Mouse (Mus musculus): ENCODE data around the gene Psme3. TPM values are rescaled to one million over a fixed set of nuclear protein-coding genes. Genes with fewer than 3 reads are reported as not detected.

Psme3 gene
- polyA plus RNA-seq (2012; rRNA removed; ENCODE audit: low replicate concordance), result 61.9 and 67.1 TPM in 2 replicates

DNA sequence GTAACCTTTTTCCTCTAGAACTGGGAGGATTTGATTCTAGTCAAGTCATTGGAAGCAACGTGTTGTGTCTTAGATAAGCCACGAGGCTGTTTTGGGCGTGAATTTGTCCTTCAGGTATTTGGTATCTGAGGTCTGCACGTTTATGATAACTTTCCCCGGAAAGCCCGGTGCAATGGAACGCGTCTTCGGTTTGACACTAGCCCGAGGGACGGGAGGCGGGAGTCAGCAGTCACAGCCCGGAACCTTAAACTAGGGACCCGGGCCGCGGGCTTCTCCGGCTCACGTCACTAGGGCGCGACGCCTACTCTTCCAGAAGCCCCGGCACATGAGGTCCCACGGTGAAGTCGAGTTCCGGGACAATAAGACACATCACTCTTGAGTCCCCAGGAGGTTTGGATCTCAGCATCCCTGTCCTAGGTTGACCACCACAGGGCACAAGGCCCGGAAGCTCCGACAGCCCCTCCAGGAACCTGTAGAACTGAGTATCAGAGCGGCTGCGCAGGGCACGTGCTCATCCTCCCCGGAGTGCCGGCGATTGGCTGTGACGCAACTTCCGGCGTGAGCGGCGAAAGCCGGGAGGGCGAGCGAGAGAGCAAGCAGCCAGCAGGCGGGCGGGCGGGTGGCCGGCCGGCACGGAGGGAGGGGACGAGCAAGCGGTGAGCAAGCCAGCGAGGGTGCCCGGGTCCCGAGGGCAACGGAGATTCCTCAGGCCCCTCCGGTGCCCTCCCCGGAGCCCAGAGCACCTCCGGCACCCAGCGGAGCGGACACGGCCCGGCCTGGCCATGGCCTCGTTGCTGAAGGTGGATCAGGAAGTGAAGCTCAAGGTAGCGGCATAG lies at the start of gene Psme3:
Gene Psme3, plus strand, starts transcription at position 549 of the 836 bp plus-strand sequence.

DNA sequence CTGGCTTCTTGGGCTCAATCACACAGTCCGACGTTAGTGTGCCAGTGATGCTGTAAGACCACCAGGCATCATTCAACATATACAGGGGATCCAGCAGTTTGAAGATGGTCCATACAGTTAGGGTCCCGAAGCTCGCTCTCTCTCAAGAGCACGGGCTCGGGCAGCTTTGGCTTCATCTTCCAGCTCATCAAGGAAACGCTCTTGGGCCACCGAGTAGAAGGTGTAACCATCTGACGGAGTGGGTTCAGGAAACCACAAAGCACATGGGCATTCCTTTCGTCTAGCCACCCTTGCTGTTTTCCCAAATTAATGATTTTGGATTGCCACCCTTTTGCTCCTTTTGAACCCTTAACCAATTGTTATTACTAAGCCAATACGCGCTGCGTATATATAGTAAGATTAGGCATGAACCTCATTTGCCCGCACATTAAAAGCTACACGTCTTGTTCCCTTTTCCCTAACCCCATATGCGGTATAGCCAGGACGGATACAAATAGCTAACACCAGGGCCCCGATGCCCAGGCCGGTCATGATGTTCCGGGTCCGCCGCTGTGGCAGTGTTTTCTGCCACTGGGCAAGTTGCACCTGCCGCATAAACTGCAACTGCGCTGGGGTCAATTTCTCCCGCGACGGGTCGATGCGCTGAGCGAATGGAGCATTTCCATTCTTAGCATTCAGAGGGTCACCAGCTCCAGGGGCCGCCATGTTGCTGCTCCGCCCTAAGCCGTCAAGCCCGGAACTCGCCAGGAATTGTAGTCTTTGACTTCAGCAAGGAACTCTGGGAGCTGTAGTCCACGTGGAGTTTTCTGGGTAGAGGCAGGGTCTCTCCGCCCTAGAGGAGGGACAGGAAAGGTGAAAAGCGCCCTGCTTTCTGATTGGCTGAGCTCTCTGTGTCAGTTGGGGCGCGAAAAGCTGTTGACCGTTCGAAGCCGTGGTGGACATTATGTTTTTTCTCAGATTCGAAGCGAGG lies 37.5 kb upstream of the Psme3 start, which contains the start of the genes Cntd1 and Coa3:
Gene Cntd1, plus strand, starts transcription at position 790 of the 970 bp plus-strand sequence.
Gene Coa3, minus strand, starts transcription at position 892 of the 970 bp plus-strand sequence.

GRCm38 (mm10) chr11:101302004-101302798 lies 13.8 kb upstream of the Psme3 start, which contains the start of gene Becn1:
Gene Becn1, minus strand, starts transcription at chr11:101302286.

DNA sequence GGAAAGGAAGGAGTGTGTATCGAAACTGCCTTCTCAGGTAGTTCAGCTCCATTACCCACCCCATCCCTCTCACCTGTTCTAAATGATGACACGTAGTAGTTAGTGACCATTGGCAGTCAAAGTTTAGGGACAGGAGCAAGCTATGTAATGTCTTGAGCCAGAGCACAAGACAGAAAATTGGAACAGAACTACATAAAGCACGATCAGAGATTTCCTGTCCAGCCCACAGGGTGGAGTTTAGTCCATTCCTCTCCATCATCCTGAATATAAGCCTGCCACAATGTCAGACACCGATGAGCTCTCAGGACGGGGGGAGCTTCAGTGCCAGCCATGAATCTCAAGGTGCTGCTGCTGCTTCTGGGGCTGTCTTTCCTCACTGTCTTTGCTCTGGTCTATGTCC lies 8.8 kb downstream of the Psme3 start, which contains the start of gene Aoc2:
Gene Aoc2, plus strand, starts transcription at position 301 of the 400 bp plus-strand sequence.

DNA sequence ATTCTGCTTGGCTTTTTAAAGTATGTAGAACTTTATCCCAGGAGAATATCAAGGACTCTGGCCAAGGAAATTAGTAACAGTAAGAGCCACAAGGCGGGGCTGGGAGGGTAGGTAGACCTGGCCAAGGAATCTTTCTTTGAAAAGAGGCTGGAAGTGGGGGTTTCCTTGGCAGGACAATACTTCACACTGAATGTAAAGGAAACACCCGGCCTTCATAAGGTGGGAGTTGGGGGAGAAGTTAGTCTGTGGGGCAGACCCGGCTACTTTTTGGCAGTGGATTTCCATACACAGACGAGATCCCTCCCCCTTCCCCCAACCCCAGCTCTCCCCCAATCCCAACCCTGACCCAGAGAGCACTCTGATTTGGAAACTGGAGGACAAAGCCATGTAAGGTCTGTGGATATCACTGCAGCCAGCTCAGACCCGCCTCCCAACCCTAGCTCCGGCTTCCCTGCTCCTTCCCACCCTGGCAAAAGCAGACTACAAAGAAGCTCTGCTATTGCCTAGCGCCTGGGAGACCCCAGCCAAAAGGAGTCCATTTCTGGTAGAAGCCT lies 14.4 kb downstream of the Psme3 start, which contains the start of gene Aoc3:
Gene Aoc3, plus strand, starts transcription at position 235 of the 554 bp plus-strand sequence.

GRCm38 (mm10) chr11:101367326-101367935 lies 51.4 kb downstream of the Psme3 start, which contains the start of gene G6pc:
Gene G6pc, plus strand, starts transcription at chr11:101367561.

Other genes with a start within 250 kb of the Psme3 start
- 48.5 and 52.4 TPM in 2 replicates for gene Naglu, start 246.2 kb upstream of the Psme3 start, polyA plus RNA-seq (2012; rRNA removed; ENCODE audit: low replicate concordance)
- 0.33 and 0.55 TPM in 2 replicates for gene Hsd17b1, start 237.8 kb upstream of the Psme3 start, polyA plus RNA-seq (2012; rRNA removed; ENCODE audit: low replicate concordance)
- 96.2 and 105 TPM in 2 replicates for gene Coasy, start 233.6 kb upstream of the Psme3 start, polyA plus RNA-seq (2012; rRNA removed; ENCODE audit: low replicate concordance)
- 59.2 and 60.4 TPM in 2 replicates for gene Mlx, start 228.9 kb upstream of the Psme3 start, polyA plus RNA-seq (2012; rRNA removed; ENCODE audit: low replicate concordance)
- gene Psmc3ip, start 220.8 kb upstream of the Psme3 start, polyA plus RNA-seq (2012; rRNA removed; ENCODE audit: low replicate concordance), result 0.95 and 3.9 TPM in 2 replicates
- 76.7 and 88.6 TPM in 2 replicates for gene Retreg3, start 196.3 kb upstream of the Psme3 start, polyA plus RNA-seq (2012; rRNA removed; ENCODE audit: low replicate concordance)
- 13.8 and 32.5 TPM in 2 replicates for gene Tubg1, start 196.3 kb upstream of the Psme3 start, polyA plus RNA-seq (2012; rRNA removed; ENCODE audit: low replicate concordance)
- gene Tubg2, start 160.3 kb upstream of the Psme3 start, polyA plus RNA-seq (2012; rRNA removed; ENCODE audit: low replicate concordance), result 1.4 and 5.3 TPM in 2 replicates
- gene Cntnap1, start 145.7 kb upstream of the Psme3 start, polyA plus RNA-seq (2012; rRNA removed; ENCODE audit: low replicate concordance), result 8.3 and 16.6 TPM in 2 replicates
- 30.1 and 55.2 TPM in 2 replicates for gene Plekhh3, start 144.9 kb upstream of the Psme3 start, polyA plus RNA-seq (2012; rRNA removed; ENCODE audit: low replicate concordance)
- 0.60 and 0.93 TPM in 2 replicates for gene Ccr10, start 140.8 kb upstream of the Psme3 start, polyA plus RNA-seq (2012; rRNA removed; ENCODE audit: low replicate concordance)
- 44.1 and 55.6 TPM in 2 replicates for gene Ezh1, start 89.8 kb upstream of the Psme3 start, polyA plus RNA-seq (2012; rRNA removed; ENCODE audit: low replicate concordance)
- gene Ramp2, start 70.2 kb upstream of the Psme3 start, polyA plus RNA-seq (2012; rRNA removed; ENCODE audit: low replicate concordance), result 237 and 432 TPM in 2 replicates
- 110 and 112 TPM in 2 replicates for gene Vps25, start 62.5 kb upstream of the Psme3 start, polyA plus RNA-seq (2012; rRNA removed; ENCODE audit: low replicate concordance)
- gene Wnk4, start 55.6 kb upstream of the Psme3 start, polyA plus RNA-seq (2012; rRNA removed; ENCODE audit: low replicate concordance), result 1.4 and 19.8 TPM in 2 replicates
- 0.07 and 0.19 TPM in 2 replicates for gene Cntd1, start 37.2 kb upstream of the Psme3 start, polyA plus RNA-seq (2012; rRNA removed; ENCODE audit: low replicate concordance)
- 161 and 167 TPM in 2 replicates for gene Coa3, start 37.1 kb upstream of the Psme3 start, polyA plus RNA-seq (2012; rRNA removed; ENCODE audit: low replicate concordance)
- 87.7 and 120 TPM in 2 replicates for gene Becn1, start 13.9 kb upstream of the Psme3 start, polyA plus RNA-seq (2012; rRNA removed; ENCODE audit: low replicate concordance)
- 3.9 and 7.4 TPM in 2 replicates for gene Aoc2, start 8.8 kb downstream of the Psme3 start, polyA plus RNA-seq (2012; rRNA removed; ENCODE audit: low replicate concordance)
- gene Aoc3, start 14.4 kb downstream of the Psme3 start, polyA plus RNA-seq (2012; rRNA removed; ENCODE audit: low replicate concordance), result 254 and 817 TPM in 2 replicates
- 0.08 and 0.09 TPM in 2 replicates for gene G6pc, start 51.3 kb downstream of the Psme3 start, polyA plus RNA-seq (2012; rRNA removed; ENCODE audit: low replicate concordance)
- gene Aarsd1, start 101.4 kb downstream of the Psme3 start, polyA plus RNA-seq (2012; rRNA removed; ENCODE audit: low replicate concordance), result 29.0 and 32.6 TPM in 2 replicates
- 0.48 and 0.52 TPM in 2 replicates for gene Gm27029, start 108.6 kb downstream of the Psme3 start, polyA plus RNA-seq (2012; rRNA removed; ENCODE audit: low replicate concordance)
- gene Rundc1, start 108.9 kb downstream of the Psme3 start, polyA plus RNA-seq (2012; rRNA removed; ENCODE audit: low replicate concordance), result 15.6 and 20.5 TPM in 2 replicates
- gene Ptges3l, start 109.1 kb downstream of the Psme3 start, polyA plus RNA-seq (2012; rRNA removed; ENCODE audit: low replicate concordance), result 9.3 and 9.4 TPM in 2 replicates
- gene Rpl27, start 126.1 kb downstream of the Psme3 start, polyA plus RNA-seq (2012; rRNA removed; ENCODE audit: low replicate concordance), result 318 and 472 TPM in 2 replicates
- gene Ifi35, start 132.2 kb downstream of the Psme3 start, polyA plus RNA-seq (2012; rRNA removed; ENCODE audit: low replicate concordance), result 66.3 and 93.8 TPM in 2 replicates
- gene Rnd2, start 148.8 kb downstream of the Psme3 start, polyA plus RNA-seq (2012; rRNA removed; ENCODE audit: low replicate concordance), result 16.1 and 16.8 TPM in 2 replicates
- 140 and 206 TPM in 2 replicates for gene Vat1, start 150.0 kb downstream of the Psme3 start, polyA plus RNA-seq (2012; rRNA removed; ENCODE audit: low replicate concordance)
- gene Brca1, start 235.7 kb downstream of the Psme3 start, polyA plus RNA-seq (2012; rRNA removed; ENCODE audit: low replicate concordance), result 0.29 and 2.6 TPM in 2 replicates
- gene Nbr1, start 235.9 kb downstream of the Psme3 start, polyA plus RNA-seq (2012; rRNA removed; ENCODE audit: low replicate concordance), result 110 and 123 TPM in 2 replicates